ENCODE assay signal across 15 mouse cellular contexts in genomic region chr6:90620791-90621583, GRCm38 (mm10). TPM values are rescaled to one million over a fixed set of nuclear protein-coding genes. Genes with fewer than 3 reads are reported as not detected.
DNase-seq lines count a peak whose midpoint lies in the region; ATAC-seq and TF ChIP-seq lines count a peak whose summit lies in the region.
"Had no signal": no experiment of that assay in that cellular context is flagged by ENCODE, and none has a peak within 500 bp of the region (broad histone marks: within the 10 kb centered on the region; RNA-seq: fewer than 3 reads in every experiment).

No protein-coding gene starts in this region.

- intact Hi-C loops in gastrocnemius, adult 2 months (cut with DNase I): no loop called here
- intact Hi-C loops in gastrocnemius, postnatal 14 days (cut with DNase I; ENCODE audit: low total_unique reads): no loop called here

- no peak for TF ChIP-seq CTCF in gastrocnemius, adult 2 months (IDR thresholded peaks at IDR 0.05)
- TF ChIP-seq CTCF in lung, embryonic 14.5 days (IDR thresholded peaks at IDR 0.05; ENCODE audit: low read depth): no peak

- 43% methylated on average over 9 of the region's 9 CpGs for WGBS in lung, embryonic 14.5 days
- 42% methylated on average over 9 of the region's 9 CpGs for WGBS in embryonic facial prominence, embryonic 12.5 days
- WGBS in liver, embryonic 12.5 days (ENCODE audit: insufficient replicate concordance): 51% methylated on average over 9 of the region's 9 CpGs

- no peak for DNase-seq in gastrocnemius, adult 2 months
- no peak for DNase-seq in gastrocnemius, postnatal 14 days
- DNase-seq in lung, embryonic 14.5 days: no peak
- no peak for DNase-seq in lung, adult 18-20 months
- DNase-seq in left cerebral cortex, adult 11 months (ENCODE audit: low spot score): no peak
- no peak for DNase-seq in spleen, adult 12 weeks (ENCODE audit: low spot score)
- DNase-seq: adrenal gland, postnatal 14 days; B cell, adult 2 months; cerebellum, adult 2 months; lung, postnatal 10 days had no signal

- no peaks in the 10 kb centered on the region for H3K27me3 ChIP-seq in lung, embryonic 14.5 days (ENCODE audit: insufficient read depth, low read length)
- H3K27me3 ChIP-seq in embryonic facial prominence, embryonic 12.5 days: no peaks in the 10 kb centered on the region
- H3K27me3 ChIP-seq in liver, embryonic 12.5 days (replicated peaks): no peaks in the 10 kb centered on the region
- H3K27me3 ChIP-seq: embryonic facial prominence, embryonic 15.5 days had no signal

- peak overlapping the region; percentile 0; the same call in 1 of the 2 replicates for H3K4me2 ChIP-seq in lung, embryonic 14.5 days
- H3K4me2 ChIP-seq in embryonic facial prominence, embryonic 12.5 days (replicated peaks): no peak overlapping the region
- peak overlapping the region; percentile 83 for H3K4me2 ChIP-seq in liver, embryonic 12.5 days
- H3K4me2 ChIP-seq: embryonic facial prominence, embryonic 15.5 days had no signal

- no peaks in the 10 kb centered on the region for H3K36me3 ChIP-seq in lung, embryonic 14.5 days (ENCODE audit: insufficient read depth)
- no peaks in the 10 kb centered on the region for H3K36me3 ChIP-seq in embryonic facial prominence, embryonic 12.5 days
- peaks cover 14% of the 10 kb centered on the region for H3K36me3 ChIP-seq in liver, embryonic 12.5 days
- H3K36me3 ChIP-seq: embryonic facial prominence, embryonic 15.5 days had no signal

- peak overlapping the region; percentile 92 for H3K27ac ChIP-seq in gastrocnemius, adult 2 months
- no peak overlapping the region for H3K27ac ChIP-seq in lung, embryonic 14.5 days (ENCODE audit: low read depth)
- H3K27ac ChIP-seq in embryonic facial prominence, embryonic 12.5 days: no peak overlapping the region
- H3K27ac ChIP-seq in liver, embryonic 12.5 days: peak overlapping the region; percentile 99
- H3K27ac ChIP-seq: embryonic facial prominence, embryonic 15.5 days; left cerebral cortex, adult 2 months had no signal

- H3K4me1 ChIP-seq in lung, embryonic 14.5 days (ENCODE audit: insufficient read depth): peaks cover 17% of the 10 kb centered on the region
- H3K4me1 ChIP-seq in embryonic facial prominence, embryonic 12.5 days: no peaks in the 10 kb centered on the region
- peaks cover 100% of the 10 kb centered on the region for H3K4me1 ChIP-seq in liver, embryonic 12.5 days
- H3K4me1 ChIP-seq: embryonic facial prominence, embryonic 15.5 days had no signal

- H3K4me3 ChIP-seq in gastrocnemius, adult 2 months: peak overlapping the region; percentile 65
- no peak overlapping the region for H3K4me3 ChIP-seq in lung, embryonic 14.5 days (ENCODE audit: low read depth, low read length)
- H3K4me3 ChIP-seq in embryonic facial prominence, embryonic 12.5 days: no peak overlapping the region
- H3K4me3 ChIP-seq in liver, embryonic 12.5 days: peak overlapping the region; percentile 68
- H3K4me3 ChIP-seq: embryonic facial prominence, embryonic 15.5 days; left cerebral cortex, adult 2 months had no signal

- no peak overlapping the region for H3K9ac ChIP-seq in lung, embryonic 14.5 days
- H3K9ac ChIP-seq in embryonic facial prominence, embryonic 12.5 days: no peak overlapping the region
- peak overlapping the region; percentile 89 for H3K9ac ChIP-seq in liver, embryonic 12.5 days
- H3K9ac ChIP-seq: embryonic facial prominence, embryonic 15.5 days had no signal

- ATAC-seq in lung, embryonic 14.5 days (ENCODE audit: insufficient read depth): peak; percentile 32; the same call in 1 of the 2 replicates
- ATAC-seq in embryonic facial prominence, embryonic 12.5 days (ENCODE audit: insufficient number of reproducible peaks, insufficient read depth, low FRiP score, low TSS enrichment): peak; percentile 16; the same call in 1 of the 2 replicates
- no peak for ATAC-seq in liver, embryonic 12.5 days
- ATAC-seq: inflammation-experienced regulatory T-cells, adult 6 months had no signal

- no peaks in the 10 kb centered on the region for H3K9me3 ChIP-seq in lung, embryonic 14.5 days (ENCODE audit: low read depth, low read length)
- no peaks in the 10 kb centered on the region for H3K9me3 ChIP-seq in embryonic facial prominence, embryonic 12.5 days
- H3K9me3 ChIP-seq in liver, embryonic 12.5 days (replicated peaks): no peaks in the 10 kb centered on the region
- H3K9me3 ChIP-seq: embryonic facial prominence, embryonic 15.5 days had no signal

RNA-seq across cellular contexts. Expression of gene Slc41a3, which starts 16.5 kb away (rescaled TPM):
- 100 to 1,000 TPM in 1 of 2 experiments, 10 to 100 TPM in 1; 75.0 to 118 TPM for total RNA-seq in gastrocnemius, adult 2 months (2021)
- total RNA-seq in gastrocnemius, postnatal 14 days (2021): 10 to 100 TPM; 60.0 to 61.8 TPM
- 4.7 and 5.4 TPM in 2 replicates for polyA plus RNA-seq in lung, embryonic 14.5 days (2014; fragmentation: Nextera tagmentation; extraction: Ambion mirVana)
- 2.4 and 2.8 TPM in 2 replicates for polyA plus RNA-seq in embryonic facial prominence, embryonic 12.5 days (2016; fragmentation: Nextera tagmentation; extraction: Ambion mirVana)
- 39.7 and 42.4 TPM in 2 replicates for polyA plus RNA-seq in liver, embryonic 12.5 days (2016; fragmentation: Nextera tagmentation; extraction: Ambion mirVana)

Comparison
In these comparisons a context has a peak if more than half of its experiments do, and no peak if none do; other contexts are left out.
1. H3K27ac ChIP-seq: peak in gastrocnemius, adult 2 months (single experiment) and liver, embryonic 12.5 days (single experiment); none in lung, embryonic 14.5 days (single experiment) and embryonic facial prominence, embryonic 12.5 days (single experiment).
2. H3K4me3 ChIP-seq: peak in gastrocnemius, adult 2 months (single experiment) and liver, embryonic 12.5 days (single experiment); none in lung, embryonic 14.5 days (single experiment) and embryonic facial prominence, embryonic 12.5 days (single experiment).